Mouse (Mus musculus): Measurements from ENCODE around the gene Mboat2. TPM values are rescaled to one million over a fixed set of nuclear protein-coding genes. Genes with fewer than 3 reads are reported as not detected.

Mboat2 gene
- total and polyA plus RNA-seq, 3 experiments, result 0.39 to 4.0 (median 0.76) TPM

DNA sequence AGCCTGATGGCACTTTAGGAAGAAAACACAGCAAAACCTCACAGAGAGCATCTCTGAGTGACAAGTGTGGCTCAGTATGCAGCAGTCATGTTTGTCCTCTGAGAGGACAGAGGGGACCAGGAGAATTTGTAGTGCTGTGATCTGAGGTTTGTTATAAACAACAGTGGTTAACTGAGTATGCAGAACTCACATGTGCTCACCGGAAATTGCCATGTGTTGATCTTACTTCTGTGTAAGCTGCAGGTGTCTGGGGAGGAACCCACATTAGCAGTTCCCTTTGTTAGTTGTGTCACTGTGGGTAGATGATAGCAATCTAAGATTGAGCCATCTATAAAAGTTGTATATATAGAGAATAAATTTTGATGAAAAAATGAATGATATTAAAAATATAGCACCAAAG lies 179.7 kb downstream of the Mboat2 start:
- no peak for DNase-seq (ENCODE audit: extremely low read depth)
- Histone ChIP-seq H3K4me2 (ENCODE audit: insufficient read depth, low read depth, poor library complexity, severe bottlenecking) (no peak overlapping the region), H3K36me3 (replicated peaks in 1 of 2; ENCODE audit: control insufficient read depth in 1 of 2, insufficient read depth in 1 of 2, low read length in 1 of 2) (peaks cover 58 to 86% of the 10 kb centered on the region in 2 experiments), H3K27ac (ENCODE audit: insufficient read depth, low read depth) (no peak overlapping the region), H3K4me1 (ENCODE audit: control insufficient read depth in 1 of 2, insufficient read depth in 2 of 2) (no peaks in the 10 kb centered on the region), H3K79me2 (replicated peaks; ENCODE audit: control insufficient read depth, extremely low read depth, insufficient read depth, poor library complexity, severe bottlenecking) (no peaks in the 10 kb centered on the region), H3K4me3 (replicated peaks in 1 of 3; ENCODE audit: low read depth in 2 of 3, low read length in 2 of 3, poor library complexity in 1 of 3) (no peak overlapping the region), H3K27me3 (replicated peaks) (no peaks in the 10 kb centered on the region), H3K9me3 (replicated peaks; ENCODE audit: low read length) (no peaks in the 10 kb centered on the region), H3K9ac (ENCODE audit: insufficient read depth, low read depth) (no peak overlapping the region)
- dilution Hi-C loops (cut with MboI; ENCODE audit: extremely low pct_ligation_motif_present, extremely low pct_unique_long_range_greater_than_20kb, low sequenced_read_pairs), result no loop called here
- TF ChIP-seq MAX (IDR thresholded peaks at IDR 0.05; ENCODE audit: low read length) (no peak), RAD21 (IDR thresholded peaks at IDR 0.05; ENCODE audit: low read depth, low read length) (no peak), PAX5 (IDR thresholded peaks at IDR 0.05; ENCODE audit: low read length) (no peak), JUN (IDR thresholded peaks at IDR 0.05; ENCODE audit: insufficient read depth, low read depth, low read length) (no peak), MEF2A (IDR thresholded peaks at IDR 0.05; ENCODE audit: borderline replicate concordance, low read depth, low read length) (no peak), MXI1 (IDR thresholded peaks at IDR 0.05; ENCODE audit: low read depth, low read length) (no peak), GABPA (IDR thresholded peaks at IDR 0.05; ENCODE audit: insufficient replicate concordance, low read depth, low read length) (no peak), CTCF (conservative IDR thresholded peaks at IDR 0.05 in 1 of 2, IDR thresholded peaks at IDR 0.05 in 1 of 2; ENCODE audit: low read depth in 2 of 2, low read length in 2 of 2) (no peak), BHLHE40 (IDR thresholded peaks at IDR 0.05; ENCODE audit: low read depth, low read length) (no peak), SIN3A (IDR thresholded peaks at IDR 0.05; ENCODE audit: low read length) (no peak)
- in situ Hi-C loops (cut with MboI; ENCODE audit: low pct_ligation_motif_present, low pct_unique_long_range_greater_than_20kb, low sequenced_read_pairs), result no loop called here

DNA sequence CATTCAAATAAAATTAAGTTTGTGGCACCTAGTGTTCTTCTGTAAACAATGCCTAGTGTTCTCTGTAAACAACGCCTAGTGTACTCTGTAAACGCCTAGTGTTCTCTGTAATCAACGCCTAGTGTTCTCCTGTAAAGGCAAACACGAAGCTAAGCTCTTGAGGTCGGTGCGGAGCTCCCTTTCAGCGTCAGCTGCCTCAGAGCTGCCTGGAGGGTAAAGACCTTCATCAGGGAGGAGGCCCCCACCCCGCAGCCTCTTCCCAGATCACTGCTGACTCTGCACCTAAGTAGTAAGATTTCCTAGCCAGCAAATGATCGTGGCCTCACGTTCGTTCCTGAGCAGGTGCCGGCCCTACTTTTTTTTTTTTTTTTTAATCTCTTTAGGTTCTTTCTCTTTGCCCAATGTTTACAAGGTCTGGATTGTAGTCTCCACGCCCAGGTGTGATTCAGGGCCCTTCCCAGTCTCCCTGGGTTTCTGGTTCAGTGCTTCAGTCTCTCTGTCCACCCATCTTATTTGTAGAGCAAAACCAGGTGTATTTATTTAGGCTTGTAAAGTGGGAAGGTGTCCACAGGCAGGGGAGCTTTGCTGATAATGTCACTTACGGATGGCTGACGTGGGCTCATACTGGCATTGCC lies 181.2 kb downstream of the Mboat2 start:
- Histone ChIP-seq H3K4me2 (ENCODE audit: insufficient read depth, low read depth, poor library complexity, severe bottlenecking) (no peak overlapping the region), H3K9me3 (replicated peaks; ENCODE audit: low read length) (no peaks in the 10 kb centered on the region), H3K4me3 (replicated peaks in 1 of 3; ENCODE audit: low read depth in 2 of 3, low read length in 2 of 3, poor library complexity in 1 of 3) (no peak overlapping the region), H3K36me3 (replicated peaks in 1 of 2; ENCODE audit: control insufficient read depth in 1 of 2, insufficient read depth in 1 of 2, low read length in 1 of 2) (peaks cover 66 to 89% of the 10 kb centered on the region in 2 experiments), H3K4me1 (ENCODE audit: control insufficient read depth in 1 of 2, insufficient read depth in 2 of 2) (peaks cover 0 to 2% of the 10 kb centered on the region in 2 experiments; a peak in 2 of 4 replicates), H3K9ac (ENCODE audit: insufficient read depth, low read depth) (no peak overlapping the region), H3K79me2 (replicated peaks; ENCODE audit: control insufficient read depth, extremely low read depth, insufficient read depth, poor library complexity, severe bottlenecking) (no peaks in the 10 kb centered on the region), H3K27ac (ENCODE audit: insufficient read depth, low read depth) (no peak overlapping the region), H3K27me3 (replicated peaks) (no peaks in the 10 kb centered on the region)
- DNase-seq (ENCODE audit: extremely low read depth), result no peak
- in situ Hi-C loops (cut with MboI; ENCODE audit: low pct_ligation_motif_present, low pct_unique_long_range_greater_than_20kb, low sequenced_read_pairs) (no loop called here), dilution Hi-C loops (cut with MboI; ENCODE audit: extremely low pct_ligation_motif_present, extremely low pct_unique_long_range_greater_than_20kb, low sequenced_read_pairs) (no loop called here)
- TF ChIP-seq BHLHE40 (IDR thresholded peaks at IDR 0.05; ENCODE audit: low read depth, low read length) (no peak), JUND (conservative IDR thresholded peaks at IDR 0.05; ENCODE audit: low read depth, low read length) (no peak), ETS1 (conservative IDR thresholded peaks at IDR 0.05; ENCODE audit: low read depth, low read length) (no peak), CHD1 (IDR thresholded peaks at IDR 0.05; ENCODE audit: low read depth, low read length) (no peak), MEF2A (IDR thresholded peaks at IDR 0.05; ENCODE audit: borderline replicate concordance, low read depth, low read length) (no peak), JUN (IDR thresholded peaks at IDR 0.05; ENCODE audit: insufficient read depth, low read depth, low read length) (no peak), POLR2A (IDR thresholded peaks at IDR 0.05; ENCODE audit: low read depth, low read length) (no peak), E2F4 (IDR thresholded peaks at IDR 0.05; ENCODE audit: insufficient replicate concordance, low read depth, low read length) (no peak)

Data from CH12.LX (cell line).